8 mouse cellular contexts compared by ENCODE assay signal in genomic region chr11:4080219-4080618, GRCm38 (mm10).
DNase-seq lines count a peak whose midpoint lies in the region; ATAC-seq lines count a peak whose summit lies in the region.

No protein-coding gene starts in this region.

- peak; percentile 29 for DNase-seq in cerebellum, adult 11 months
- DNase-seq in ovary, postnatal 14 days (ENCODE audit: low spot score): peak; percentile 50
- DNase-seq in ovary, postnatal 10 days (ENCODE audit: low spot score): no peak
- peak; percentile 59 to 77 for DNase-seq in cerebellum, postnatal 25 days
- DNase-seq in kidney, adult 8-10 months: peak; percentile 45 to 77
- peak; percentile 63 to 74 for DNase-seq in lung, adult 18-20 months
- DNase-seq in right cerebral cortex, postnatal 14 days: peak; percentile 83

- ATAC-seq in cerebellum, adult (ENCODE audit: insufficient number of reproducible peaks, low FRiP score, low TSS enrichment): no peak
